In genomic region chr4:100315066-100315465, GRCm38 (mm10) we compare ENCODE assay signal across 13 mouse cellular contexts.
DNase-seq lines count a peak whose midpoint lies in the region; ATAC-seq and TF ChIP-seq lines count a peak whose summit lies in the region.
"Had no signal": no experiment of that assay in that cellular context is flagged by ENCODE, and none has a peak within 500 bp of the region (broad histone marks: within the 10 kb centered on the region; RNA-seq: fewer than 3 reads in every experiment).

No protein-coding gene starts in this region.

- H3K9me3 ChIP-seq in limb, embryonic 14.5 days (ENCODE audit: control insufficient read depth, low read length): no peaks in the 10 kb centered on the region
- H3K9me3 ChIP-seq in limb, embryonic 10.5 days (replicated peaks): no peaks in the 10 kb centered on the region
- no peaks in the 10 kb centered on the region for H3K9me3 ChIP-seq in heart, postnatal 0 days (replicated peaks; ENCODE audit: control insufficient read depth, low read length)
- H3K9me3 ChIP-seq: midbrain, embryonic 15.5 days had no signal

- peak; percentile 30 for DNase-seq in adrenal gland, adult 2 months
- DNase-seq in adrenal gland, adult 8-10 months: no peak
- peak; percentile 21 for DNase-seq in limb, embryonic 14.5 days (ENCODE audit: low spot score)
- DNase-seq in limb, embryonic 10.5 days (ENCODE audit: low spot score): no peak
- DNase-seq in adipocyte (ENCODE audit: low spot score): peak; percentile 77
- DNase-seq in heart, postnatal 0 days (ENCODE audit: low spot score): no peak
- DNase-seq in cerebellum, adult 8-10 months: no peak
- DNase-seq in left cerebral cortex, postnatal 4 days: no peak
- DNase-seq: cerebellum, adult 2 months; kidney, postnatal 10 days had no signal

- no peaks in the 10 kb centered on the region for H3K4me1 ChIP-seq in limb, embryonic 14.5 days (ENCODE audit: control insufficient read depth, insufficient read depth, low read length)
- H3K4me1 ChIP-seq in limb, embryonic 10.5 days: no peaks in the 10 kb centered on the region
- peaks cover 8% of the 10 kb centered on the region; the same call in 1 of the 2 replicates for H3K4me1 ChIP-seq in heart, postnatal 0 days (ENCODE audit: control insufficient read depth, insufficient read depth)
- H3K4me1 ChIP-seq: midbrain, embryonic 15.5 days had no signal

- H3K36me3 ChIP-seq in limb, embryonic 14.5 days (ENCODE audit: control insufficient read depth, insufficient read depth, low read length): no peaks in the 10 kb centered on the region
- no peaks in the 10 kb centered on the region for H3K36me3 ChIP-seq in limb, embryonic 10.5 days
- no peaks in the 10 kb centered on the region for H3K36me3 ChIP-seq in heart, postnatal 0 days (replicated peaks; ENCODE audit: control insufficient read depth, insufficient read depth, low read length)
- H3K36me3 ChIP-seq: heart, embryonic 13.5 days; midbrain, embryonic 15.5 days had no signal

- ATAC-seq in limb, embryonic 14.5 days (ENCODE audit: low FRiP score, low read depth): no peak
- no peak for ATAC-seq in heart, postnatal 0 days (ENCODE audit: insufficient read depth, low read depth)
- ATAC-seq: forebrain, embryonic 14.5 days; midbrain, embryonic 15.5 days had no signal

- no peak for TF ChIP-seq POLR2A in limb, embryonic 14.5 days (IDR thresholded peaks at IDR 0.05; ENCODE audit: borderline replicate concordance, extremely low read depth, insufficient read depth, insufficient read length)

- no peaks in the 10 kb centered on the region for H3K27me3 ChIP-seq in limb, embryonic 14.5 days (ENCODE audit: control insufficient read depth, insufficient read depth, low read length)
- no peaks in the 10 kb centered on the region for H3K27me3 ChIP-seq in limb, embryonic 10.5 days (ENCODE audit: low read depth, poor library complexity, severe bottlenecking)
- H3K27me3 ChIP-seq in heart, postnatal 0 days (ENCODE audit: control insufficient read depth, insufficient read depth, low read length): no peaks in the 10 kb centered on the region
- H3K27me3 ChIP-seq: heart, embryonic 13.5 days; midbrain, embryonic 15.5 days had no signal

- 45% methylated on average over 1 of the region's 1 CpGs for WGBS in limb, embryonic 14.5 days
- 81% methylated on average over 1 of the region's 1 CpGs for WGBS in limb, embryonic 10.5 days
- 75% methylated on average over 1 of the region's 1 CpGs for WGBS in heart, postnatal 0 days

- no peak overlapping the region for H3K9ac ChIP-seq in limb, embryonic 14.5 days (ENCODE audit: low read depth, low read length, severe bottlenecking)
- no peak overlapping the region for H3K9ac ChIP-seq in heart, postnatal 0 days (replicated peaks; ENCODE audit: low read depth, low read length)
- H3K9ac ChIP-seq: heart, embryonic 13.5 days; midbrain, embryonic 15.5 days had no signal

- intact Hi-C loops in left cerebral cortex, postnatal 4 days (cut with DNase I): no loop called here

- no peak overlapping the region for H3K4me2 ChIP-seq in limb, embryonic 14.5 days (replicated peaks; ENCODE audit: low read depth, low read length, severe bottlenecking)
- H3K4me2 ChIP-seq in heart, postnatal 0 days (ENCODE audit: low read depth, low read length): no peak overlapping the region
- H3K4me2 ChIP-seq: heart, embryonic 13.5 days; midbrain, embryonic 15.5 days had no signal

- H3K27ac ChIP-seq in limb, embryonic 14.5 days (replicated peaks; ENCODE audit: low read depth, low read length): no peak overlapping the region
- H3K27ac ChIP-seq in limb, embryonic 10.5 days: no peak overlapping the region
- H3K27ac ChIP-seq in heart, postnatal 0 days (ENCODE audit: low read depth): 0 out of 2 replicates have a peak overlapping the region, but pooled peaks have one; percentile 2
- H3K27ac ChIP-seq: heart, embryonic 13.5 days; midbrain, embryonic 15.5 days had no signal

- no peak for TF ChIP-seq EP300 in heart, postnatal 0 days (IDR thresholded peaks at IDR 0.05; ENCODE audit: low read depth)

- no peak overlapping the region for H3K4me3 ChIP-seq in limb, embryonic 14.5 days (replicated peaks; ENCODE audit: low read length)
- H3K4me3 ChIP-seq in limb, embryonic 10.5 days: no peak overlapping the region
- no peak overlapping the region for H3K4me3 ChIP-seq in heart, postnatal 0 days (ENCODE audit: low read depth, low read length)
- H3K4me3 ChIP-seq: heart, embryonic 13.5 days; midbrain, embryonic 15.5 days had no signal

- TF ChIP-seq CTCF in heart, postnatal 0 days (IDR thresholded peaks at IDR 0.05; ENCODE audit: low read depth): no peak

Comparison
In these comparisons a context has a peak if more than half of its experiments do, and no peak if none do; other contexts are left out.
1. DNase-seq: peak in adrenal gland, adult 2 months (single experiment), limb, embryonic 14.5 days (single experiment) and adipocyte (single experiment); none in adrenal gland, adult 8-10 months (single experiment), limb, embryonic 10.5 days (single experiment), heart, postnatal 0 days (single experiment), cerebellum, adult 8-10 months (single experiment) and left cerebral cortex, postnatal 4 days (single experiment).